Mouse (Mus musculus) embryo, embryonic 10 days (tissue): Measurements from ENCODE around the gene Ptprn.

ENCODE experiments used
- DNase-seq: peaks from one replicate; pipeline ENCODE4 v3.0.0-alpha.2; 2015; ENCODE audit warnings: low spot score

Ptprn gene

DNA sequence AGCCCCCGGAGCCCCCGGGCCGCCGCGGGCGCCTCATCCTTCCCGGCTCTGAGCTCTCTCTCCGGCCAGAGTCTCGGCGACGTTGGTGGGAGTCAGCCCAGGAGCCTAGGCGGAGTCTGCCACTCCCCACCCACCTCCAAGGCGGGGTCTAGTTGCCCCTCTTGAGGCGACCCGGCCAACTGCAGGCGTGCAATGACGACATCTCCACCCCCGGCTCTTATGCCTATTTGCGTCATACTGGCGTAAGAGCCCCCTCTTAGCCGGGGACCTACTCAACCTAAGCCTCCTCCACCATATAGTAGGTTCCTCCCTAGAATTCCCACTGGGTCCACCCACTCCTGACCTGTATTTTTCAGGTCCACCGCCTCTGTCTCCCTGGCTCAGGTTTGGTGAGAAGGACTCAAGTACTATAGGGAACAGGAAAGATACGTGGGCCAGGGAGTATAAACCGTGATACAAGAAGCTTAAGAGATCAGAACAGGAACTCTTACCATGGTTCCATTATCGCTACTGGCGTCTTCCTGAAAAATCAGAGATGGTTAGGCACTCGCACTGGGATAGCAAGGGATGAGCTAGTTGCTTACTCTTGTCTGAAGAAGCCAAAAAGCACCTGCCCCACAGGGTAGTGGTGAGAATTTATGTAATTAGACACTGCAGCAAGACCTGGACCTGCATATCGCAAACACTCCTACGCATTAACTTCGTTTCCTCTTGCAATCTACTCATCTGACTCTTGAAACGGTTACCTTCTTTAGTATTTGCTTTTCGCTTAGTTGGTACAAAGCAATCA, at the start of gene Ptprn:
Gene Ptprn, minus strand, starts transcription at position 412 of the 790 bp plus-strand sequence.
- DNase-seq: peak; percentile 47

DNA sequence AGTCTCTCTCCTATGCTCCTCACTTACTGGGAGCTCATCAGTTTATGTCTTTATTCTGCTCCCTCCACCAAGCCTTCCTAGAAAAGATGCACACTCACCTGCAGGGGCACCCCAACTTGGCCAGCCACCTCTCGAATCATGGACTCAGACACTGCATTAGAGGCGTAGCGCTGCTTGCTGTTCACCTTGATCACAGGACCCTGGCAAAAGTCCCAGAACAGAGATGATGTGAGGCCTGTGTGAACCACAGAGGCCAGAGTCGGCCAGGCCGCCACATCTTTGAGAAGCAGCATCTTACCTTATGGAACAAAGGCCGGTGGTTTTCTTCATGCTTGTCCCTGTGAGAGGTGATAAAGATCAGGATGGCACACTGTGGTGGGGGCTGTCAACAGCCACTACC, 47.4 kb upstream of the Ptprn start:
- no peak for DNase-seq

DNA sequence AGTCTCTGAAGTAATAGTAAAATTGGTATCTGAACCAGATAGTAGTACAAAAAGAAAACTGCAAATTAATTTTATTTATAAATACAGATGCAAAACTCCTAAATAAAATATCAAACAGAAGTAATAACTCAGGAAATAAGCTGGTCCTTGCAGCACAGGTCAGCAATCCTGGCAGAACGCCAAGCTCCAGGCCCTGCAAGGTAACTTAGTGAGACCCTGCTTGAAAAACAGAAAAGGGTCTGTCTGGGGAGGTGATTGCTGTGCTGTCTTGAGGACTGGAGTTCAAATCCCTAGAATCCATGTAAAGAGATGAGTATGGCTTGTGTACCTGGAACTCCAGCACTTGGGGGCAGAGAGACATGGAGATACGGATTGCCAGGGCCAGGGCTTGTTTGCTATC, 40.4 kb upstream of the Ptprn start:
- no peak for DNase-seq

DNA sequence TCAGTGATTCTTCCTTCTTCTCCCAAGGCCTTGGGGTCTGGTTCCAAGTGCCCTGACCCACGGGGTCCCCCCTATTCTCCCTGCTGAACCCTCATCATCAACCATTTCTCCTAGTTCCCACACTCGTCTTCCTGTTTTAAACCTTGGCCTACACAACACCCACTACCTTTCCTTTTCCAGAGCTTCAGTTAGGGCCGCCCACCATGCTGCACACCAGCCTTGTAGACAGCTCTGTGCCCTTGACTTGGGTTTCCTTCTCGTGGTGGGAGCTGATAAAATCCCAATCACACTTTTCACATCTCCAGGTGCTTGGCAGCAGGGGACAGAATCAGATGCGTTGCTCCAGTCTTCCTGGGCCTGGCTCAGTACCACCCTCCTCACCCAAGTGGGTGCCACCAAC, 30.0 kb upstream of the Ptprn start:
- DNase-seq: no peak

DNA sequence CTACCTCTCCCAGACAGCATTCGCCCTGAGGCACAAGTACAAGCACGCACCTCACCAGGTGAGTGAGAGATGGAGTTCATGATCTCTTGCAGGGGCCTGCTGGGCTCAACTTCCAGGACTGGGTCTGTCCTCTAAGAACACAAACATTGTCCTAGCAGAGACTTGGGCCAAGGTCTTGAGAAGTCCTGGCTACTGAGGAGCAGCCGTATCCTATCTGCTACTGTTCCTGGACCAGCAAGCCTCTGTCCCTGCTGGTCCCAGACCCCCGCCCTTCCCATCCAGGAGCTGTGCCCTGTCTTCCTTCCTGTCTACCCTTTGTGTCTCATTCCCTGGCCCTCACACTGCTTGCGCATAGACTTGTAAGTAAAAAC, 29.0 kb upstream of the Ptprn start:
- DNase-seq: no peak

DNA sequence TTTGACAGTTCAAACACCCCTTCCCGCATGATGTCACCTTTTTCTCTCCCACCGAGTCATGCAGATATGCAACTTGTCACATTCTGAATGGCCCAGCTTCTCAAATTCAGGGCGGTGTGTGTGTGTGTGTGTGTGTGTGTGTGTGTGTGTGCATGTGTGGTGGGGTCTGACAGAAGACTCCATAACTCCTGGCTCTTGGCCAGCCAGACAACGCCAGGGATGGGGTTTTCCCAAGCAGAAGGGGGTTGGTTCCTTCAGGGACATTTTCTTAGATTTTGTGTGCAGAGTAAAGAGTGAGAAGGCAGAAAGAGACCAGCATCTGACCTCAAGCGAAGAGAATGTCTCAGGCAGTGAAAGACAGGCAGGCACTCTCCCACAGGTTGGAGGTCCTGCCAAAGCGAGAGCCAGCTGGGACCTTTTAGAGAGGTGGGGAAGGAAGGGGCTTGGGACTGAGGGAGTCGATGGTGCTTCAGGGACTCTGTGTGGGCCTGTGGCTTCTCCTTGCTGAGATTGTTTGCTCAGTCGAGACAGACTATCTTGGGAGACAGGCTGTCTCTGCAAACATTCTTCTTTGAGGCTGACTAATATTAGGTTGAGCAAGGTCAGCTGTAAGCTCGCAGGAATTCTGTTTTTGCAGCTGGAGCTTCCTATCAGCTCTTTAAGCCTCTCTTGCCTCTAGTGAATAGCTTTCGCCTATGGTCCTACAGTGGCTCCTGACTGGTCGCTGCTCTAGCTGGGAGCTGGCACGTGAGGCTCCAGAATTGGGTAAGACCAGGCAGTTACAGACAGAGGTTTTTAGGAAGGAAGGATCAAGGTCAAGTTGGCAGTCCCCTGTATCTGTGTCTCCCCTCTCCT, 28.4 kb upstream of the Ptprn start:
- DNase-seq: no peak

DNA sequence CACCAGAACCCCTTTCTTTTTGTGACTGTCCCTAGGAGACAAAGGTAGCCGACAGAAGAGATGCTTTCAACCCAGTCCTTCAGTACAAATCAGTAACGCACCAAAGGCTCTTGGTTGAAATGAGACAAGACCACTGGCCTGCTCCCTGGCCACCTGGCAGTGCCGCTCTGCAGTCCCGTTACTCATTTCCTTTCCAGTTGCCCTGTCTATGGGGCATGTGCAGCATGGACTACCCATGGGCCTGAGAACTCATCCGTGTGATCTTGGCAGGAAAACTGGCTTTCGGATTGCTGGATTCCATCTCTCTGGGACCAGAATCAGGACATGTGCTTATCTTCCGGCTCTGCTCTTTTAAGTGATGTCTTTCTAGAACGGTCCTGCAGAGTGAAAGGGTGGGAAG, 27.0 kb upstream of the Ptprn start:
- no peak for DNase-seq

DNA sequence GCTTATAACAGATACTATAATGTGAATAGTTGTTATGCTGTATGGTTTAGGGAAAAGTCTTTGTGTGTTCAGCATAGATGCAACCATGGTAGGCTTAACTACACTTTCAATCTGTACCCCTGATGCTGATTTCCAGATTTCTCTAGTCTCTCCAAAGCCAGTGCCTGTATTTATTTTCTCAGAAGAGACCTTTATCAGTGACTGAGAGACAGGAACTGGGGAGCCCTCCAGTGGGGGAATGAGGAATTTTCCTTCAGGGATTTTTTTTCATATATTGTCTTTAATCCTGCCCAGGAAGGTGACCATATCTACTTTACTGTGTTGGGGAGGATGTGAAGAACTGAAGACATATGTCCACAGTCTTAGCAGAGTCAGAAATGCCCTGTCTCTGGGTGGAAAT, 26.3 kb upstream of the Ptprn start:
- DNase-seq: peak; percentile 10

DNA sequence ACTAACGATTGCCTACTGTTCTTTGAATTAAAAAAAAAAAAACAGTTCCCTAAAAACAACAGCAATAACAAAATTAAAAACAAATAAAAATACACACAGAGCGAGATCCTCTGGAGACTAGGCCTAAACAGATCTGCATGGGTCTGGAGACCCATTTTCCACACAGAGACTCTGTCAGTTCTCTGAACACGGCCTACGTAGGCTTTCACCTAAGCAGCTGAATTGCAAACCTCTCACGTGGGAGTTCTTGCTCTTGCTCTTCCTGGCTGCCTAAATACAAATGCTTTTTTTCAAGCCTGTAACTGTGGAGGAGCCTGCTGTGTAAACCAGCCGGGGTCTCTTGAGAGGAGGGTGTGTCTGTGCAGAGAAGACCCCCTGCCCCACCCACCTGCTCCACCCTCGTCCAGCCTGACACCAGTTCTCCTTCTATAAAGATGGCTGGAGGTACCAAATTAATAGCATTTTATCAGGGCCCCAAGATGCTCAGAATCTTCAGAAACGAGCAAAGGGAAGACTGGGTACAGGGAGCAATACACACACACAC, 25.7 kb upstream of the Ptprn start:
- DNase-seq: no peak

DNA sequence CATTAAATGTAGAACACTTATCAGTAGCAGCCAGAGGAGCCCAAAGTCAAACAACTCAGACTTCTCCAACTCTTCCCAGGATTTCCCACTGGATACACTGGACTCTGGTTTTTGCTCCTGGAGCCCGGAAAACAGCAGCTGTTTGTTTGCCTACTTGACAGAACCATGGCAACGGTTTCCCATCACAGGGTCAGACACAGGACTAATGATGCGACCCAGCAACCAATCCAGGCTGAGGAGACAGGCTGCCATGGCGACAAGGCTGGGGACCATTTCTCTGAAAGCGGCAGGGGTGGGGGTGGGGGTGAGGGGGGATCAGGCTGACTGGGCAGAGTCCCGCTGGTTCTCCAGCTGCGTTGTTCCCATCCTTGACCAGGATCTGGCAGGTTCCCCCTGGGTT, 25.1 kb upstream of the Ptprn start:
- peak; percentile 82 for DNase-seq

DNA sequence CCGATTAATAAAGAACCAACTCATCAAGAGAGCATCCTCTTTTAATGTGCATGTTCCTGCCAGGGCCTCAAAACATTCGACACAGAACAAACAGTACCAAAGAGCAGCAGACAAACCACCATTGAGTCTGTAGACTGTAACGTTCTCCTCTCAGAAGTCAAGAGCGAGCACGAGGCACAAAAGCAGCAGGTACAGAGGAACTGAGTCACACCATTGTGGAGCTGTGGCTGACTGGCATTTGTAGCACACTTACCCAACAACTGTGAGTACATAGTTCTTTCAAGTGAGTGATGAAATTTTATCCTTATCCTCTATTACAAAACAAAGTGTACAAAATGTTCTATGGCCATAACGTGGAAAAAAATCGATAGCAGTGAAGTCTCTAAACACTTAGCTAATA, 20.6 kb upstream of the Ptprn start:
- no peak for DNase-seq

DNA sequence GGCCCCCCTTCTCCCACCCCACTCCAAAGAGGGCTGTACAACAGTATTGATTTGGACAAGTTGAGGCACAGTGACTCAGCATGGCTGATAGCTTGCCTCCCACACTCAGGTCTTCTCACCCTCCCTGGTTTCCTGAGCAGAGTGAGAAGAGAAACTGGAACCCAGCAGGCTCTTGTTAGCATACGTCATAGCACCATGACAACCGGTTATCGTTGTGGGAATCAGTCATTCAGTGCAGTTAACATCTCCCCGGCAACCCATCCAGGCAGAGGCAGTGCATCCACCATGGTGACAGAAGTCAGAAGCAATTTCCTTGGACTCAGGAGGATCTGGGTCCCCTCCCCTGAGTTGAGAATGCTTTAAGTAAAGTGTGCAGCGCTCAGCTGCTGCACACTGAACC, 18.7 kb upstream of the Ptprn start:
- no peak for DNase-seq

DNA sequence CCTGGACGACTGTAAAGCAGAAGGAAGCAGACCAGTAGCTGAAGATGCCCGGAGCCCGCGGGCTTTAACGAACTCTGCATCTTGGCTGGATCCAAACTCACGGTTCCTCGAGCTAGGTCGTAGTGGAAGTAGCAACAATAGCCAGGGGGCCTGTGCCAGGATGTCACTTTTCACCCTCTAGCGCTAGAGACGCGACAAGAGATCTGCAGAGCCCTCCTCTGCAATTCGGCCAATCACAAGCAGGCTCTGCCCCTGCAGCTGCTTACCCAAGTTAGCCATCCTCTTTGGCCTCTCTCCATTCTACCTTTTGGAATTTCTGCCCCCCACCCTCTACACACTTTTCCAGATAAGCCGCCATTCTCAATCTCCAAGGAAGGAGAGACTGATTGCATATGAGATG, 13.9 kb upstream of the Ptprn start, which contains the start of gene Resp18:
Gene Resp18, minus strand, starts transcription at position 188 of the 400 bp plus-strand sequence.
- no peak for DNase-seq

DNA sequence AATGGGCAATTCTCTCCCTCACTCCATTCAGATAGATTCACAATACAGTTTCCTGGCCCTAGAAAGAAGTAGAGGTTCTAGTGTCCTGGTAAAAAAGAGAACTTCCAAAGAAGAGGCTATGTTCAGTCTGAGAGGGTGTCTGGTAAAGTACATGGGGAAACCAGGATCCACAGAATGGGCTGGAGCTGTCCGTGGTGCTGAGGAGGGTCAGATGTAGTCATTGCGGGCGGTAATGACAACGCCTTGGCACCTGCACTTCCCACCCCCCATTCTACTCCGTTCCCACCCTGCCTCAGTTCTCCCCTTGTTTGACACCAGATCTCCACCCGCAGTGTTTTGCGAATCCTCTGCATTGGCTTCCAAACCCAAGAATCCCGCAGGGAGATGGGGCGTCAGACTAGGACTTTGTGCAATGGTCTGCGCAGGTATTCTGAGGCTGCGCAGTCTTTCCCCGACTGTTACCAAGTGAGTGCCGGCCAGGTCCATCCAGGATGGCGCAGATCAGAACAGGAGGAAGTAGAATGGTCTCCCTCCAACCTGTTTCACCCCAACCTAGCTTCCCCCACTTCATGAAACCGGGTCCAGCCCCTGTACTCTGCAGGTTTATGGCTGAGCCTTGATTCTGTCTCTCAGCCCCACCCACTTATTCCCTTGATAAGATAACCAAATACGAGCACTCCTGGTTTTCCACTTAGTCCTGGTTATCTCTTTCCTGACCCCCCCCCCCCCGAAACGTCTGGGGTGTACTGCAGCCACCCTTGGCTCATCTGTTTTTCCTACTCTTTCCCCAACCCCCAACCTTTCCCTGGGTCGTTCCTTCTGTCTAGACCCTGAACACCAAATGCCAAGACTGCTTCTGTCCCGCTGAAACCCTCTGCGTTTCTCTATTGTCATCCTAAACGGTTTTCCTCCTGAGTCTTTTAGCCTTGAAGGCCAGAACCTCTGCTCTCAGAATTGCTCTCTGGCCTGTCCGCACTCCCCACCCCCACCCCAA, 13.2 kb upstream of the Ptprn start:
- peak; percentile 88 for DNase-seq

DNA sequence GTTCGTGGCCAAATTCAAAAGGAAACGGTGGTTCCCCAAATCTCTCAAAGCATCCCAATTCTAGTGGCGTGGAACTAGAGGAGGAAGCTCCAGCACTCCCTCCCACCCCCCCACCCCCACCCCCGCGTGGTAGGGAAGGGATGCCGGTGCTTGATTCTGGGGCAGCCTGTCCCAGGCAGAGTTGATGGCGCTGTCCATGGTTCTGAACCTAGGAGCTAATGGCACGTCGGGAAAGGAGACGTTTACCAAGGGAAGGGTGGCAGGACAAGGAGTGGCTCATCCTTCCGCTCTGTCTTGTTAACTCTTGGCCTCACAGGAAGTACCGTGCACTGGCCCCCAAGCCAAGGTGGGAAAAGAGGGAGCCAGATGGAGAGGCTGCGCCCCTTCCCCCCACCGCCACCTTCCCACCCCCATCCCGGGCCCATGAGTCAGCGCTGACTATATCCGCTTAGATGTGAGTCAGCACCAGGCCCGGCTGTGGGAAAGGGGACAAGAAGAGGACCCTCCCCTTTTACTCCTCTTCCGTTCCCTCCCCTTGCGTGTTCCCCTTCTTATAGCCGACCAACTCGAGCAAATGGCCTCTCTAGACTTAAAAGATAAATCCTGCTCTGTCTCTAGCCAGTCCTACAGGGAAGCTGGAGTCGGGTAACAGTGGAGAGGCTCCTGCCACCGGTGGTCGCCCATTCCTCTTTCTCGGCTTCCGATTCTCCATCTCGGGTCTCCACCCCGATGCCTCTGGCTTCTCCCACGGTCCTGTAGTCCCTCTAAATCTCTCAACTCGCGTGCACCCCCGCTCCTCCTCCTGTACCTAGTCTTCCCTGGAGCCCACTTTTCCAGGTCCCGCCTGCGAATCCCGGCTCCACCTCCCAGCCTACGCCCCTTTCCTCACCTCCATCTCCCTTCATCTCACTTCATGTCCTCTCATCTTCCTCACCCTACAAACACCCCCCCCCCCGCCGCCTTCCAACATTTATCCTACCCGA, 1.0 kb downstream of the Ptprn start:
- DNase-seq: peak; percentile 93

DNA sequence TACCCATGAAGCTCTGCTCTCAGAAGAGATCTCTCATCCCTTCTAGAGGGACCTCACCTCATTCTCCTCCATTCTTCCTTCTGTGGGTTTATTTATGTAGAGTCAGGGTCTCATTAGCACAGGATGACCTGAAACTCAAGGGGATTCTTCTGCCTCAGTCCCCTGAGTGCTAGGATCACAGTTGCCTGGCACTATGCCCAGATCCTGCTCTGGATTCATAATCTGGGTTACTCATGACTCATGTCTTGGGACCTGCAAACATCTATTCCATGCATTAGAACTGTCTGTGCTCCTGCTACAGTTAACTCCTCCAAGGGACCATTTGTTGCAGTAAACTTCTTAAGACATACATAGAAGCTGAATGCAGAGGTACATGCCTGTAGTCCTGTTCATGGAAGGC, 3.0 kb downstream of the Ptprn start:
- DNase-seq: no peak

DNA sequence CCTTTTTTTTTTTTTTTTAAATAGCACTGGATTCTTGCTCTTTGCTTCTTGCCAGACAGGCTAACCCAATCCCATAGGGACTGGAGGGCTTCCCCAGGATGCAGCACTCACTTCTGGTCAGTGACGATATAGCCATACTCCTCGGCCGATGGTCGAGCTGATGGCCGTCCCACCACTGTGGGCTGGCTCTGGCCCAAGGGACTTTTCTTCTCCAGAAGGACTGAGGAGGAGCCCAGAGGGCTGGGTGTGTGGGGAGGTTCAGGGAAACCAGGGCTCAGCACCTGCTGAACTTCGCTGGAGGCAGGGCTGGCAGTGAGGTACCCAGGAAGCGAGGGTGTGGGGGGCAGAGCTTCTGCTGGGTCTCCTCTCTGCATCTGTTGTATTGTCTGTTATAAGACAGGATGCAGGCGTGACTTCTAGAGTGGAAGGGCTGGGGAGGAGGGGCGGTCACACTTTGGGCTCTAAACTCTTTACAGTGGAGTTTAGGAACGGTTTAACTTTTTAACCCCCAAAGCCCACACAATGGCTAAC, 8.7 kb downstream of the Ptprn start:
- no peak for DNase-seq

DNA sequence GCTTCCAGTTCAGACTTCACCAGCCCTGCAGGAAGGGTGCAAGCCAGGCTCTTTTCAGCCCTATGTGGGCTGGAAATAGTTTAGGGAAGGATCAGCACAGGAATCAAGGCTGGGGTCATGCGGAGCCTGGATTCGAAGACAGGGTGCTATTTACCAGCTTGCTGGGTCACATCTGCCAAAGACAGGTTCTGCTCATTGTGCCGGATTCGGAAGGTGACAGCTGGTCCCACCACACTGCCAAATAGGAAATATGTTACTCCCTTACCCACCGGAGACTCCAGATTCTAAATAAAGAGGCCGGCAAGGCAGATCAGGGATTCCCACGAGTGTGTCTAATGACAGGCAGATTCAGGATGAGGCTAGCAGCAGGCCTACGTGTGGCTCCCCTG, 9.7 kb downstream of the Ptprn start:
- no peak for DNase-seq

DNA sequence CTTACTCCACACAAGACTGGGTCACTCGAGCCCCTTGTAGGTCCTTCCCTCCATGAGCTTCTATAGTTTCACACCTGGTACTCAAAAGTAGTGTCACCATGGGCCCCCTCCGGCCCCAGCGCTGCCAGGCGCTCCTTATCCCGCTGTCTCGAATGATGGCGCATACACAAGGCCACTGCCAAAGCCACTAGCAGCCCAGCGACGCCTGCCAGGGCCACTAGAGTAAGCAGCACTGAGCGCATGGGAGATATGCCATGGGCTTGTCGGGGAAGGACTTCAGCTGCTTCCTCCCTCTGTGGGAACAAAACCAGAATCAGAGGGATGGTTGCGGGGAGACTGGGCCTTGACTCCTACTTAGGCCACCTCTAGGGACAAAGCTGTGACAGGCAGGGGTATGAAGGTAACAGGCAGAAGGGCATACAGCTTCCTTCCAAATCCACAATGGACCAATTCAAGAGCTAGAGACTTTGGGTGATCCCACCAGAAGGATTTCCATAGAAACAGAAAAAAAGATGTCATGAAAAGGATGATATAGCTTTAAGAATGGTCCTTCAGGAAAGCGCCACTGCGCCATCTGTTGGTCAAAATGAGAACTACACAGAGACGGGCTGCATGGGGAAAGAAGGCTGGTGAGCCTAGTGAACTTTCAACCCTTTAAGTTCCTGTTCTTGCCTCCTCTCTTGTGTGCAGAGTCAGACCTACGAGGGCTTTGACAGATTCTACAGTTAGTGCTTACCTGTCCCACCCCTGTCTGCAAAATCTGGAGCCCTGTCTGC, 10.3 kb downstream of the Ptprn start:
- DNase-seq: peak; percentile 84

DNA sequence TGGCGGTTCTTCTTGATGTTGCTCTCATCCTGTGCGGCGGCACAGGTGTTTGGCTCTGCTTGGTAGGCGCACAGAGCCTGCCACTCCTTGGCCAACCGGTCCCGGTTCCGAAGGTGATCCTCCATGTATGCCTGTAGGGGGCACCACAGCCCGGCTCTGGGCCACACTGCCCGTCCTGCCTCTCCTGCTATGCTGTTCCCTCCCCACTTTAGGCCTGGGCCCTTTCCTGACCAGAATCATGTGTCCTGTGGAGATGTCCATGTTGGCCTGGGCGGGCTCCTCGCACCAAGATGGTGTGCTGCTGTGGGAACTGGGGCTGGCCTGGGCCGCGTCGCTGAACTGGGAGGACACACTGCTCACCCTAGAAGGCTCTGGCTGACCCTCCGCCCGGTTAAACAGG, 11.3 kb downstream of the Ptprn start:
- DNase-seq: no peak
